Mouse (Mus musculus) liver, embryonic 14.5 days (tissue): ENCODE measurements around the gene Satb2.

Source experiments
- CTCF ChIP-seq: IDR thresholded peaks from 2 replicates; pipeline ENCODE4 v1.5.1; 2016; ENCODE audit warnings: antibody characterized with exemption, low read depth, control low read depth
- EP300 ChIP-seq: IDR thresholded peaks from 2 replicates; pipeline ENCODE4 v1.6.1; 2016; ENCODE audit warnings: antibody characterized with exemption, low read depth

DNA sequence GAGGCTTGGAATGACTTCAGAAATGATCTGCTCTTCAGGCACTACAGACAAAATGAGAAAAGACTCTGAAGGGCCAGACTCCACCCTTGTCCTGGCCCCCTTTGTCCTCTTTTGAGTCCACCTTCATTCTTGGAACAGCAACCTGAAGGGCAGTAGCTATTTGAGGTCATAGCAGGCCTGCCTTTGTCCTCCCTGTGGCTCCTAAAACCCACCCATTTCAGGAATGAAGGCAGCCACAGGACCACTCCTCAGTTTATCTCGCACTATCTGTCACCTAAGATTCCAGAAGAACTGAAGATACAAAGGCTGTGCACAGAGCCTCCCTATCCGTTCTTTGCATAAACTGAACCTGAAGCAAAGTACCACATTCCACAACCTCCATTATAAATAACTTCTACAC, 24.9 kb downstream of the Satb2 start:
- TF ChIP-seq EP300 (no peak), CTCF (no peak)
